Mouse (Mus musculus) hindbrain, embryonic 12.5 days (tissue): ENCODE data around the gene Smg7. TPM values are rescaled to one million over a fixed set of nuclear protein-coding genes. Genes with fewer than 3 reads are reported as not detected.

Experiments used
- ATAC-seq: fragments of 200-750 bp; cut with Nextera tagmentation; 2 replicates; pipeline ENCODE4 v1.8.0; 2017; ENCODE audit warnings: moderate TSS enrichment; ENCODE audit not compliant: low FRiP score
- H3K27ac ChIP-seq: fragments of 300-500 bp; sonication (generic); 2 replicates; pipeline ENCODE4 v1.5.1; 2016; ENCODE audit warnings: mild to moderate bottlenecking
- H3K27me3 ChIP-seq: fragments of 300-500 bp; sonication (generic); 2 replicates; pipeline ENCODE4 v1.6.1; 2016; ENCODE audit warnings: mild to moderate bottlenecking
- H3K36me3 ChIP-seq: fragments of 300-500 bp; sonication (generic); 2 replicates; pipeline ENCODE4 v1.6.1; 2016; ENCODE audit warnings: mild to moderate bottlenecking
- H3K4me1 ChIP-seq: fragments of 300-500 bp; sonication (generic); 2 replicates; pipeline ENCODE4 v1.6.1; 2016
- H3K4me2 ChIP-seq: fragments of 300-500 bp; sonication (generic); replicated peaks from 2 replicates; pipeline ENCODE4 v1.6.1; 2016; ENCODE audit warnings: mild to moderate bottlenecking
- H3K4me3 ChIP-seq: fragments of 300-500 bp; sonication (generic); 2 replicates; pipeline ENCODE4 v1.5.1; 2016; ENCODE audit warnings: mild to moderate bottlenecking
- H3K9ac ChIP-seq: fragments of 300-500 bp; sonication (generic); 2 replicates; pipeline ENCODE4 v1.6.1; 2016; ENCODE audit warnings: mild to moderate bottlenecking, moderate library complexity
- H3K9me3 ChIP-seq: fragments of 300-500 bp; sonication (generic); replicated peaks from 2 replicates; pipeline ENCODE4 v1.6.1; 2016; ENCODE audit warnings: mild to moderate bottlenecking
- WGBS: fragments of 180-500 bp; shearing (Covaris S2); methylation state at CpG from one replicate; pipeline ENCODE4 v1.1.7; 2016; 5-methylcytosine and 5-hydroxymethylcytosine counted together
- polyA plus RNA-seq: library from polyadenylated mRNA; unstranded; fragments of >200 nt; fragmentation: Nextera tagmentation; extraction: Ambion mirVana; gene quantifications from 2 replicates; pipeline ENCODE4 v1.2.1, GENCODE M21; 2016

Smg7 gene
- polyA plus RNA-seq, 1 experiment from 2014 or later: 40.8 TPM

GRCm38 (mm10) chr1:152817027-152817769 is 85.2 kb downstream of the Smg7 start:
- Histone ChIP-seq H3K4me3 (no peak overlapping the region), H3K4me2 (0 out of 2 replicates have a peak overlapping the region, but pooled peaks have one; percentile 15), H3K27me3 (no peaks in the 10 kb centered on the region), H3K36me3 (no peaks in the 10 kb centered on the region), H3K9ac (no peak overlapping the region), H3K9me3 (no peaks in the 10 kb centered on the region), H3K27ac (peak overlapping the region; percentile 89), H3K4me1 (peaks cover 37% of the 10 kb centered on the region)
- peak; percentile 66 for ATAC-seq
- WGBS: 17% methylated on average over 12 of the region's 12 CpGs

GRCm38 (mm10) chr1:152815265-152815701 is 87.2 kb downstream of the Smg7 start:
- Histone ChIP-seq H3K27ac (peak overlapping the region; percentile 89), H3K9ac (no peak overlapping the region), H3K36me3 (no peaks in the 10 kb centered on the region), H3K9me3 (no peaks in the 10 kb centered on the region), H3K27me3 (no peaks in the 10 kb centered on the region), H3K4me3 (no peak overlapping the region), H3K4me1 (peaks cover 40% of the 10 kb centered on the region), H3K4me2 (no peak overlapping the region)
- 19% methylated on average over 7 of the region's 7 CpGs for WGBS
- peak; percentile 81 for ATAC-seq

DNA sequence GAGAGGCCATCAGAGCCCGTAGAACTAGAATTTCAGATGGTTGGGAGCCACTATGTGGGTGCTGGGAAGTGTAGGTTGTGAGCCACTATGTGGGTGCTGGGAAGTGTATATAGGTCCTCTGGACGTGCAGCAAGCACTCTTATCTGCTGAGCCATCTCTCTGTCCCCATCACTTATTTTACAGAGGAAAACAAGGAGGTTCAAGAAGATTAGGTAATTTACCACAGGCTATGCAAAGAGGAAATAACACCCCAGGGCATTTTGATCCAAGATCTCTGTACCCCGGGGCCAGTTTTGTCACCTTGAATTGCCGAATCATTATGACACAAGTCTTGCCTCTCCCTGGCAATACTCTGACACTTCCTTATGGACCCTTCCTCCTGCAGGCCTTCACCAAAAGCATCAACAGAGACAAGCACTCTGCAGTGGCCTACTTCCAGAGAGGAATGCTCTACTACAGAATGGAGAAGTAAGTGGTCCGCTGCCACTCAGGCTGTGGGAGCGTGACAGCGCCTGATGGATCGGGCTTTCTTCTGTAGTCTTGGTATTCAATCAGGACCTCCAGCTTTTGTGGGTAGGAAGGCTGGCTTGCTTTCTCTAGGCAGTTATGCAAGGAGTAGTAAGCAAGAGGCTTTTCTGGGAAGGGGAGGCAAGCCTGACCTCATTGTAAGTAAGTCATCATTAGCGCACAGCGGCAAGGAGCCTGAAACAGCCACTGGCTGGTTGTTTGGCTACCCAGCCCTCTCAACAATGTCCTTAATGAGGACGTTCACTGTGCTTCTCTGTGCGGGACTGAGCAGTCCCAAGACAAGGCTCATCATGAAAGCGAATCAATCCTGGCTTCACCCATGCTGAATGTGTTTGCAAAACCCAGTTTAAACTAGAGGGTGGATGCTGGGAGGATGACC is 91.7 kb downstream of the Smg7 start:
- Histone ChIP-seq H3K4me1 (peaks cover 16% of the 10 kb centered on the region), H3K36me3 (no peaks in the 10 kb centered on the region)

DNA sequence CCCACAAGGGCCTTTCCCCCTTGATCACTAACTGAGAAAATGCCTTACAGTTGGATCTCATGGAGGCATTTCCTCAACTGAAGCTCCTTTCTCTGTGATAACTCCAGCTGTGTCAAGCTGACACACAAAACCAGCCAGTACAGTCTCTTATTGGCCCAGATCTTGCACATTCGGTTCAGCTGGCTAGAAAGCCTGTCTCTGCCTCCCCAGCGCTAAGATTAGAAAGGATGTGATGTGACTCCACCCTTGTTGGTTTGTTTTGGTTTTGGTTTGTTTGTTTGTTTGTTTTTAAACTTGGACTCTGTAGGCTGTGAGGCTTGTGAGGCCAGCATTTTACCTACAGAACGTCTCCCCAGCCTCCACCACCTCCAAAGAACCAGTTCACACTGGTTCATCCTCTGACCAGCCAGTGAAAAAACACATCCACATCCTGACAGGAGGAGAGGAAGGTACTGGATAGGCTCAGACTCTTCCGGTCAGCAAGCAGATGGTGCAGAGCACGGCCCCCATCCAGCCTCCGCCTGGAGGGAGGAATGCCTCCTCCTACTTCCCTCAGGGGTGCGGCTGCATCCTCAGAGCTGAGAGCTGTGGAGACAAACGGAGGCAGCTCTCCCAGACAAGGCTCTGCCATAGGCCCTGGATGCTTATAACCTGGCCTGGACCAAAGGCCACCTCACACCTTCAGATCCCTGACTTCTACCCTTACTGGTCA is 92.7 kb downstream of the Smg7 start:
- no peak overlapping the region for H3K9ac ChIP-seq
- ATAC-seq: peak; percentile 31; the same call in 1 of the 2 replicates
- H3K27me3 ChIP-seq: no peaks in the 10 kb centered on the region
- peak overlapping the region; percentile 23; the same call in 1 of the 2 replicates for H3K27ac ChIP-seq
- H3K4me3 ChIP-seq: no peak overlapping the region
- 22% methylated on average over 8 of the region's 8 CpGs for WGBS
- peaks cover 5% of the 10 kb centered on the region; the same call in 1 of the 2 replicates for H3K4me1 ChIP-seq
- H3K9me3 ChIP-seq: no peaks in the 10 kb centered on the region
- H3K4me2 ChIP-seq: no peak overlapping the region
- H3K36me3 ChIP-seq: no peaks in the 10 kb centered on the region

More for the DNA sequence above, 91.7 kb downstream of the Smg7 start:
- Histone ChIP-seq H3K4me3 (no peak overlapping the region), H3K4me2 (no peak overlapping the region), H3K27me3 (no peaks in the 10 kb centered on the region), H3K27ac (no peak overlapping the region), H3K9me3 (no peaks in the 10 kb centered on the region), H3K9ac (no peak overlapping the region)
- WGBS: 56% methylated on average over 13 of the region's 13 CpGs
- no peak for ATAC-seq

DNA sequence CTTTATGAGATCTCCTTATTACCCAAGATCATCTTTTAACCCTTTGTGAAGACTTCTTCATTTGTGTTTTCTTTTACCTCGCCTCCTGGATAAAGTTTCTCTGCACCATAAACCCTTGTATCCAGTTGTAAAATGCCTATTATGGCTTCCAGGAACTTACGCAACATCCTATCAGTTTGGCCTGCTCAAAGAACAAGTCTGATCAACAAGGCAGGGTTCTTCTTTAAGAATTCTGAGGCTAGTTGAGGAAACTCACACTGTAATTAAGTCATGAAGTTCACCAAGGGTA is 94.1 kb downstream of the Smg7 start:
- H3K36me3 ChIP-seq: no peaks in the 10 kb centered on the region
- H3K4me1 ChIP-seq: 0 out of 2 replicates have a peak, but pooled peaks cover 4% of the 10 kb centered on the region
- no peak overlapping the region for H3K27ac ChIP-seq
- no peaks in the 10 kb centered on the region for H3K27me3 ChIP-seq
- no peak overlapping the region for H3K9ac ChIP-seq
- H3K9me3 ChIP-seq: no peaks in the 10 kb centered on the region
- WGBS: 94% methylated on average over 2 of the region's 2 CpGs
- ATAC-seq: no peak
- H3K4me2 ChIP-seq: no peak overlapping the region
- no peak overlapping the region for H3K4me3 ChIP-seq

GRCm38 (mm10) chr1:152807619-152808391 is 94.6 kb downstream of the Smg7 start:
- H3K4me1 ChIP-seq: 0 out of 2 replicates have a peak, but pooled peaks cover 4% of the 10 kb centered on the region
- H3K9ac ChIP-seq: no peak overlapping the region
- H3K4me2 ChIP-seq: no peak overlapping the region
- H3K27me3 ChIP-seq: no peaks in the 10 kb centered on the region
- H3K9me3 ChIP-seq: no peaks in the 10 kb centered on the region
- H3K27ac ChIP-seq: no peak overlapping the region
- 77% methylated on average over 18 of the region's 18 CpGs for WGBS
- no peak for ATAC-seq
- no peak overlapping the region for H3K4me3 ChIP-seq
- H3K36me3 ChIP-seq: no peaks in the 10 kb centered on the region

GRCm38 (mm10) chr1:152804907-152805306 is 97.5 kb downstream of the Smg7 start:
- ATAC-seq: no peak
- WGBS: 81% methylated on average over 6 of the region's 6 CpGs

DNA sequence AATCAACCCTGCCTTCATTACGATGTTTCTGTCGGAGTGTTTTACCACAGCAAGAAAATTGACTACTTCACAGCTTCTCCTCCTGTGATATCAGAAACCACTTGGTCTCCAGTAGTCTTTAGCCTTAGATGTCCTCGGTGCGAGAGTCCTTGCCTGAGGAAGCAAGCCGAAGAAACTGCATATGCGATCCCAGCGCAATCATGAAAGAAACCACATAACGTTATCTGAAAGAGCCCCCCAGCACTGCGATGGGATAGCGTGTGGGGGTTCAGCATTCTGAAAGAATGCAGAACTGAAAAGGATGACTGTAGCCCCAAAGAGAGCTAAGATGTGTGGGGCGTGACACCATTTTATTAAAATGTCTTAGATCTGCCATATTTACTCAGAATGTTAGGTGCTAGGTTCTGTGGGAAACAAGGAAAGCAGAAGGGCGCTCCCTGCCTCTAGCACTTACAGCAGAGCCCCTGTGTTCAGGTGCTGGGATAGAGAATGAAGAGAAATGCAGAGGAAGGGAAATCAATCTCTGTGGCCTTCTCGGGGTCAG is 101.7 kb downstream of the Smg7 start:
- WGBS: 87% methylated on average over 13 of the region's 13 CpGs
- H3K4me3 ChIP-seq: no peak overlapping the region
- H3K27me3 ChIP-seq: no peaks in the 10 kb centered on the region
- no peak overlapping the region for H3K9ac ChIP-seq
- no peaks in the 10 kb centered on the region for H3K36me3 ChIP-seq
- H3K9me3 ChIP-seq: no peaks in the 10 kb centered on the region
- H3K4me1 ChIP-seq: peaks cover 7% of the 10 kb centered on the region; the same call in 1 of the 2 replicates
- ATAC-seq: no peak
- H3K4me2 ChIP-seq: no peak overlapping the region
- no peak overlapping the region for H3K27ac ChIP-seq

More at GRCm38 (mm10) chr1:152804907-152805306, 97.5 kb downstream of the Smg7 start:
- Histone ChIP-seq H3K4me2 (no peak overlapping the region), H3K4me3 (no peak overlapping the region), H3K9ac (no peak overlapping the region), H3K27me3 (no peaks in the 10 kb centered on the region), H3K36me3 (no peaks in the 10 kb centered on the region), H3K9me3 (no peaks in the 10 kb centered on the region), H3K27ac (no peak overlapping the region), H3K4me1 (peaks cover 1% of the 10 kb centered on the region; the same call in 1 of the 2 replicates)

DNA sequence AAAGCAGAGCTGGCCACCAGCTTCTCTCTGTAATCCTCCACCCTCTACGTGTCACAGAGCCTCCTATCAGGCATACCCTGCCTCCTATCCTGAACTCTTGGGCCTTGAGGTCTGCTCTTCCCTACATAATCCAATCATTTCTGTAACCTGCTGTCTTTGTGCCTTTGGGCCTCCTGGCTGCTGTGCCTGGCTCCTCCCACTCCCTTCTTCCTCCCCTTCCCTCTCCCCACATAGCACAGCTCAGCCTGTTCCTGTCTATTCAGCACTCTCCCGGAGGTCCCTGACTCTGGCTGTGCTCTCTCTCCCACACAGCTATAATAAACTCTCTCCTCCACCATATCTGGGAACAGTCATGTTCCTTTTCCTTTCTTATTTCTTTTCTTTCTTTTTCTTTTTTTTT is 102.5 kb downstream of the Smg7 start, which contains the start of gene Ncf2:
Ncf2 (plus strand) TSS at position 298 of the 400 bp plus-strand sequence.
- no peaks in the 10 kb centered on the region for H3K36me3 ChIP-seq
- ATAC-seq: peak; percentile 61; the same call in 1 of the 2 replicates
- H3K9ac ChIP-seq: no peak within 1 kb of the TSS
- no peak within 1 kb of the TSS for H3K4me3 ChIP-seq
- H3K4me2 ChIP-seq: no peak within 1 kb of the TSS
- 17% methylated on average over 2 of the region's 2 CpGs for WGBS
- peaks cover 7% of the 10 kb centered on the region; the same call in 1 of the 2 replicates for H3K4me1 ChIP-seq
- H3K9me3 ChIP-seq: no peaks in the 10 kb centered on the region
- no peaks in the 10 kb centered on the region for H3K27me3 ChIP-seq
- H3K27ac ChIP-seq: 0 out of 2 replicates have a peak within 1 kb of the TSS, but pooled peaks have one; percentile 5

DNA sequence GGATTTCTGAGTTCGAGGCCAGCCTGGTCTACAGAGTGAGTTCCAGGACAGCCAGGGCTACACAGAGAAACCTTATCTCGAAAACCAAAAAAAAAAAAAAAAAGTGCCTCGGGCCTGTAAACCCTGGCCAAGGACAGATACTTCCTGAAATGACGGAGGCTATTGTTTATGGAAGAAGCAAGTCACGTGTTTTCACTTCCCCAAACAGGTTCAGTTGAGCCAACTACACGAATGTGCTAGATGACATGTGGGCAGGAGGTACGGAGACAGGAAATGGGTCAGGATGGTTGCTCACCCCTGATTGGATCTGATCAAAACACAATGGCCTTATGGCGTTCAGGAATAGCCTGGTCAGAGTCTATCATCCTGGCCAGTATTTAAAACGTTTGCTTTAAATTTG is 104.3 kb downstream of the Smg7 start:
- Histone ChIP-seq H3K27me3 (no peaks in the 10 kb centered on the region), H3K4me3 (no peak overlapping the region), H3K4me1 (peaks cover 16% of the 10 kb centered on the region), H3K36me3 (no peaks in the 10 kb centered on the region), H3K9ac (no peak overlapping the region), H3K4me2 (no peak overlapping the region), H3K9me3 (no peaks in the 10 kb centered on the region), H3K27ac (no peak overlapping the region)
- WGBS: 76% methylated on average over 9 of the region's 9 CpGs
- ATAC-seq: no peak

DNA sequence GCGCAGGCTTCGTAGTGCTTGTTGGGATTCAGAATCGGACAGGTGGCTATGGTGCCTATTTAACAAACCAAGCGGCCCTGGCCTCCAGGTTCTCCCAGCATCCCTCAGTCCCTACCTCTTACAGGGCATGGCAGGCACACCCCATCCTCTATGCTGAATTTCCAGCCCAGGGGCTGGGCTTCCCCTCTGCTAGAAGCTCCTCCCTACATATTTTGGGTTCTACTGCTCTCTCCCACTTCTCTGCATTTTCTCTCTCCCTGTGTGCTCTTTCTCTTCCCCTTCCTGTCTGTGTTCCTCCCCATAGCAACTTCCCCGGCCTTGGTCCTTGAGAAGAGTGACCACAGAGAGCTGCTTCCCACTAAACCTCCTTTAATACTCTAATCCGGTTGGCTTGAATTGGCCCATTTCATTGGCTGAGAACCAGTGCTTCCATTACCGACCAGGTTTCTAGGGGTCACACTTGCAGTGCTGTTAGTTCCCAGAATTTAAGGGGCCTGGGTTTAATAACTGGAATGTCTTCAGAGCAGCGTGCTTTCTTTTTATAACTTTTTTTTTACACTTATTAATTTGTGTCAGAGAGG is 105.7 kb downstream of the Smg7 start:
- Histone ChIP-seq H3K9me3 (no peaks in the 10 kb centered on the region), H3K27ac (no peak overlapping the region), H3K27me3 (no peaks in the 10 kb centered on the region), H3K4me1 (peaks cover 23% of the 10 kb centered on the region), H3K36me3 (no peaks in the 10 kb centered on the region), H3K9ac (no peak overlapping the region), H3K4me3 (no peak overlapping the region), H3K4me2 (no peak overlapping the region)
- ATAC-seq: no peak
- WGBS: 84% methylated on average over 8 of the region's 8 CpGs
